ENCODE assay signal across 13 mouse cellular contexts in the genomic region with DNA sequence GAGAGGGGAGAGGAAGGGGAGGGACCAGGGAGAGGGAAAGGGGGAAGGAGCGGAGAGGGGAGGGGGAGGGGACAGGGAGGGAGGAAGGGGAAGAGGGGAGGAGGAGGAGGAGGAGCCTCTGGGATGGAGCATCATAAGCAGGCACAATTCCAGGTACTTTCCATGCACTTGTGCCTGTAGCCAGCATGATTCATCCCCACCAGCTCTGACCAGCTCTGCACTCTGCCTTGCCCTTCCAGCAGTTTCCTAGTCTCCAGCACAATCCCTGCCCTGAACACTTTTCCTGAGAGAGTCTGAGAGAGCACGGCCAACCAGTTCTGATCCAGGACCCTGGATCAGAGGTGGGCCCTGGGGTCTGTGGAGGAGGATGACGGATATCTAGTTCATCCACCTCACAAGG. TPM values are rescaled to one million over a fixed set of nuclear protein-coding genes. Genes with fewer than 3 reads are reported as not detected.
DNase-seq lines count a peak whose midpoint lies in the region; ATAC-seq and TF ChIP-seq lines count a peak whose summit lies in the region.
"Had no signal": no experiment of that assay in that cellular context is flagged by ENCODE, and none has a peak within 500 bp of the region (broad histone marks: within the 10 kb centered on the region; RNA-seq: fewer than 3 reads in every experiment).

No protein-coding gene starts in this region.

- no peak for TF ChIP-seq CTCF in layer of hippocampus, adult 2 months (conservative IDR thresholded peaks at IDR 0.05)

- no peak for DNase-seq in layer of hippocampus, adult 2 months (ENCODE audit: low spot score in 2 of 2)
- DNase-seq in layer of hippocampus, adult 9-10 months (ENCODE audit: low spot score) = no peak
- peak; percentile 74 for DNase-seq in adrenal gland, adult 2 months
- peak; percentile 61 for DNase-seq in heart, adult 8-10 months (ENCODE audit: low spot score)
- DNase-seq in lung, postnatal 25 days (ENCODE audit: low spot score) = peak; percentile 61
- no peak for DNase-seq in B cell, adult 2 months
- DNase-seq in thymus, postnatal 25 days = no peak
- DNase-seq: retina, postnatal 1 day; thymus, postnatal 36 days had no signal

- H3K4me3 ChIP-seq in layer of hippocampus, adult 2 months = no peak overlapping the region
- H3K4me3 ChIP-seq: liver, embryonic 12.5 days had no signal

- no peak for ATAC-seq in megakaryocyte-erythroid progenitor cell, adult 5-6 weeks (replicated peaks; ENCODE audit: low FRiP score, low TSS enrichment, poor library complexity, severe bottlenecking)
- ATAC-seq: liver, embryonic 12.5 days had no signal

- peak overlapping the region; percentile 55; the same call in 1 of the 2 replicates for H3K27ac ChIP-seq in layer of hippocampus, adult 2 months
- H3K27ac ChIP-seq: liver, embryonic 12.5 days had no signal

RNA-seq across cellular contexts. Expression of gene Gm11733, which starts 52.4 kb away (rescaled TPM):
- under 1 TPM; 0.20 to 0.26 TPM for total RNA-seq in layer of hippocampus, adult 2 months (2021)
- total RNA-seq in adrenal gland, adult 2 months (2021) = not detected
- not detected in 2 replicates for polyA plus RNA-seq in adrenal gland, adult 2 months (2012; rRNA removed)
- total RNA-seq in heart, adult 8-10 months (2022) = under 1 TPM in 1 of 4 experiments, not detected in 3; 0.11 TPM
- not detected in 2 replicates for total RNA-seq in megakaryocyte-erythroid progenitor cell, adult 5-6 weeks (2014; fragmentation: Nextera tagmentation)
- total RNA-seq in megakaryocyte-erythroid progenitor cell, adult 5-6 weeks (2017) = not detected in 2 replicates
- total RNA-seq: gastrocnemius, postnatal 4 days had no signal
- polyA plus RNA-seq: large intestine, adult 2 months; liver, embryonic 12.5 days had no signal

Comparison
In these comparisons a context has a peak if more than half of its experiments do, and no peak if none do; other contexts are left out.
1. DNase-seq: peak in adrenal gland, adult 2 months (single experiment), heart, adult 8-10 months (single experiment) and lung, postnatal 25 days (single experiment); none in layer of hippocampus, adult 2 months (0 of 2), layer of hippocampus, adult 9-10 months (single experiment), B cell, adult 2 months (0 of 2) and thymus, postnatal 25 days (single experiment).